Mouse (Mus musculus) brain, adult 2 months (tissue): ENCODE measurements around the gene Gabra6.

ENCODE experiments used
- DNase-seq: peaks from one replicate; pipeline ENCODE4 v3.0.0; 2011; ENCODE audit warnings: low read depth, low spot score

The Gabra6 gene

GRCm38 (mm10) chr11:42320882-42321281 lies at the start of gene Gabra6:
Gabra6 (minus strand) TSS chr11:42321072.
- DNase-seq = peak; percentile 95

GRCm38 (mm10) chr11:42365544-42365943 lies 44.7 kb upstream of the Gabra6 start:
- peak; percentile 55 for DNase-seq

- peak; percentile 57 for DNase-seq
Observed at GRCm38 (mm10) chr11:42332121-42332520, 11.2 kb upstream of the Gabra6 start.

- no peak for DNase-seq
Observed at GRCm38 (mm10) chr11:42326262-42326661, 5.4 kb upstream of the Gabra6 start.

- DNase-seq = peak; percentile 37
Observed at GRCm38 (mm10) chr11:42321560-42321959, 688 bp upstream of the Gabra6 start.

- peak; percentile 34 for DNase-seq
Observed at GRCm38 (mm10) chr11:42319521-42319920, 1.4 kb downstream of the Gabra6 start.

GRCm38 (mm10) chr11:42319101-42319500 lies 1.8 kb downstream of the Gabra6 start:
- peak; percentile 95 for DNase-seq

GRCm38 (mm10) chr11:42317985-42318384 lies 2.9 kb downstream of the Gabra6 start:
- no peak for DNase-seq

GRCm38 (mm10) chr11:42314850-42315249 lies 6.0 kb downstream of the Gabra6 start:
- DNase-seq = peak; percentile 75

- DNase-seq = peak; percentile 95
Observed at GRCm38 (mm10) chr11:42310892-42311291, 10.0 kb downstream of the Gabra6 start.

GRCm38 (mm10) chr11:42309086-42309485 lies 11.8 kb downstream of the Gabra6 start:
- peak; percentile 48 for DNase-seq

- DNase-seq = peak; percentile 77
Observed at GRCm38 (mm10) chr11:42306095-42306494, 14.8 kb downstream of the Gabra6 start.

- DNase-seq = no peak
Observed at GRCm38 (mm10) chr11:42258978-42259377, 61.9 kb downstream of the Gabra6 start.
